8 mouse cellular contexts compared by ENCODE assay signal in the genomic region with DNA sequence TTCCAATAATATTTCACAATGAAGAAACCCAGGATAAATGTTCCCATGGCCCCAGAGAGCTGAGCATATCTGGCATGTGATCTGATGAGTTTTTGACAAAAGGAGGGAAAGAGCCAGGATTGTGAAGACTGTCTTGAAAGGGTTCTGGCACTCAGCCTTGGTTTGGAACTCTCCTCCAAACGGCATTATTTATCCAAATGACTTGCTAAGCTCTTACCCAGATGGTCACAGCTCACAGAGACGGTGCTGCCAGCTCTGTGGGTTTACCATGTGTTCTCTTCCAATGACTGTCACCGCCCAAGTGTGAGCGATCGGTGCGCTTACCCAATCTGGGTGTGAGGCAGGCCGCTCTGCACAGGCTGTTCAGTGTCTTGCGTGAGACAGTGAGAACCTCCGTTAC. TPM values are rescaled to one million over a fixed set of nuclear protein-coding genes. Genes with fewer than 3 reads are reported as not detected.
DNase-seq lines count a peak whose midpoint lies in the region; ATAC-seq lines count a peak whose summit lies in the region.

No protein-coding gene starts in this region.

- no peak overlapping the region for H3K4me3 ChIP-seq in midbrain, embryonic 11.5 days (ENCODE audit: low read depth, low read length)
- H3K4me3 ChIP-seq in midbrain, embryonic 10.5 days: no peak overlapping the region

- no peak overlapping the region for H3K4me2 ChIP-seq in midbrain, embryonic 11.5 days

- H3K9me3 ChIP-seq in midbrain, embryonic 11.5 days (ENCODE audit: control insufficient read depth, low read length): no peaks in the 10 kb centered on the region
- H3K9me3 ChIP-seq in midbrain, embryonic 10.5 days (replicated peaks): no peaks in the 10 kb centered on the region

- intact Hi-C loops in left cerebral cortex, postnatal 10 days (cut with DNase I): no loop called here

- no peak for ATAC-seq in midbrain, embryonic 11.5 days (ENCODE audit: low FRiP score)
- ATAC-seq in frontal cortex, adult (ENCODE audit: low TSS enrichment): peak; percentile 98

- DNase-seq in midbrain, embryonic 11.5 days (ENCODE audit: low spot score, missing footprints): peak; percentile 65
- DNase-seq in midbrain, embryonic 10.5 days (ENCODE audit: low spot score): no peak
- DNase-seq in left cerebral cortex, postnatal 10 days (ENCODE audit: extremely low spot score in 1 of 2, low spot score in 2 of 2): peak; percentile 50 to 78
- DNase-seq in right cerebral cortex, adult 18-20 months: peak; percentile 80
- DNase-seq in kidney, adult 9 months: no peak
- DNase-seq in urinary bladder, adult 18-20 months (ENCODE audit: low spot score in 2 of 2): no peak
- no peak for DNase-seq in thymus, postnatal 36 days

- H3K36me3 ChIP-seq in midbrain, embryonic 11.5 days (ENCODE audit: control insufficient read depth, insufficient read depth, low read length): no peaks in the 10 kb centered on the region
- H3K36me3 ChIP-seq in midbrain, embryonic 10.5 days: no peaks in the 10 kb centered on the region

- H3K9ac ChIP-seq in midbrain, embryonic 11.5 days (ENCODE audit: low read length): no peak overlapping the region

- 83% methylated on average over 9 of the region's 9 CpGs for WGBS in midbrain, embryonic 11.5 days
- 80% methylated on average over 9 of the region's 9 CpGs for WGBS in midbrain, embryonic 10.5 days

- no peaks in the 10 kb centered on the region for H3K4me1 ChIP-seq in midbrain, embryonic 11.5 days (ENCODE audit: control insufficient read depth, insufficient read depth, low read length)
- peaks cover 6% of the 10 kb centered on the region for H3K4me1 ChIP-seq in midbrain, embryonic 10.5 days

- no peak overlapping the region for H3K27ac ChIP-seq in midbrain, embryonic 11.5 days (ENCODE audit: low read depth, low read length)
- H3K27ac ChIP-seq in midbrain, embryonic 10.5 days (replicated peaks): no peak overlapping the region

- H3K27me3 ChIP-seq in midbrain, embryonic 11.5 days (ENCODE audit: control insufficient read depth, insufficient read depth, low read length): no peaks in the 10 kb centered on the region
- no peaks in the 10 kb centered on the region for H3K27me3 ChIP-seq in midbrain, embryonic 10.5 days (ENCODE audit: low read depth, poor library complexity, severe bottlenecking)

RNA-seq across cellular contexts. Expression of a gene that starts 50.7 kb away (rescaled TPM):
- 3.0 TPM in 2 replicates for polyA plus RNA-seq in midbrain, embryonic 11.5 days (2014; fragmentation: Nextera tagmentation; extraction: Ambion mirVana)
- polyA plus RNA-seq in midbrain, embryonic 10.5 days (2016; fragmentation: Nextera tagmentation; extraction: Ambion mirVana): 3.6 and 3.8 TPM in 2 replicates
- 10 to 100 TPM; 67.9 to 80.0 TPM for total RNA-seq in left cerebral cortex, postnatal 10 days (2021)

Comparison
In these comparisons a context has a peak if more than half of its experiments do, and no peak if none do; other contexts are left out.
1. DNase-seq: peak in midbrain, embryonic 11.5 days (single experiment), left cerebral cortex, postnatal 10 days (2 of 2) and right cerebral cortex, adult 18-20 months (single experiment); none in midbrain, embryonic 10.5 days (single experiment), kidney, adult 9 months (single experiment), urinary bladder, adult 18-20 months (0 of 2) and thymus, postnatal 36 days (0 of 2).